8 mouse cellular contexts compared by ENCODE assay signal in the genomic region with DNA sequence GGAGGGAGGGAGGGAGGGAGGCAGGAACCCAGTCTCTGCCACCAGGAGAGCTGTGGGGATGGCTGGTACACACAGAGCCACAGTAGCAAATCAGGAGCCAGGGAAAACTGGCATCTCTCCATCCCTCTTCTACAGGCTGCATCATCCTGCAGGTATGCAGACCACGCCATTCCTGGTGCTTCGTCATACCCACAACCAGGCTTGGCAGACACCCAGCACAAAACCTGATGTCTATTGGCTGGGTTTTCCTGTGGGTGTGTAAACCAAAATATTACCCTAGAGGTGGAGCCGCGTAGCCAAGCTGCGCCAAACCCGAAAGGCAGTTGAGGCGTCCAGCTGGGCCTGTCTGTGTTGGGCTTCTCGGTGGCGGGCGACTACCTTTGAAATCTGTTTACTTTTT. TPM values are rescaled to one million over a fixed set of nuclear protein-coding genes. Genes with fewer than 3 reads are reported as not detected.
DNase-seq lines count a peak whose midpoint lies in the region; ATAC-seq and TF ChIP-seq lines count a peak whose summit lies in the region.

No protein-coding gene starts in this region.

- H3K4me3 ChIP-seq in kidney, adult 2 months (ENCODE audit: insufficient read depth, low read depth, low read length) = no peak overlapping the region
- no peak overlapping the region for H3K4me3 ChIP-seq in kidney, embryonic 14.5 days (ENCODE audit: low read length)

- H3K9me3 ChIP-seq in kidney, embryonic 14.5 days (ENCODE audit: control insufficient read depth, low read length) = no peaks in the 10 kb centered on the region

- no peak for ATAC-seq in kidney, embryonic 14.5 days (ENCODE audit: low FRiP score, low TSS enrichment)
- peak; percentile 32 to 65 for ATAC-seq in hematopoietic stem cell, adult 5-6 weeks (replicated peaks in 1 of 2; ENCODE audit: insufficient read depth in 1 of 2, low FRiP score in 2 of 2, low TSS enrichment in 1 of 2, low read depth in 1 of 2, poor library complexity in 2 of 2, severe bottlenecking in 2 of 2)
- ATAC-seq in erythroblast, adult 5-6 weeks (replicated peaks; ENCODE audit: low FRiP score, poor library complexity, severe bottlenecking) = no peak

- TF ChIP-seq CTCF in kidney, adult 2 months (conservative IDR thresholded peaks at IDR 0.05; ENCODE audit: insufficient read depth, insufficient read length, low read depth, low read length) = no peak

- TF ChIP-seq POLR2A in kidney, adult 2 months (IDR thresholded peaks at IDR 0.05; ENCODE audit: low read depth, low read length) = no peak

- H3K4me2 ChIP-seq in kidney, embryonic 14.5 days (replicated peaks; ENCODE audit: low read depth, low read length) = no peak overlapping the region

- no peak overlapping the region for H3K9ac ChIP-seq in kidney, embryonic 14.5 days (ENCODE audit: low read depth, low read length)

- H3K27me3 ChIP-seq in kidney, adult 2 months (replicated peaks; ENCODE audit: control insufficient read depth, insufficient read depth, low read length) = no peaks in the 10 kb centered on the region
- no peaks in the 10 kb centered on the region for H3K27me3 ChIP-seq in kidney, embryonic 14.5 days (ENCODE audit: control insufficient read depth, insufficient read depth, low read length)

- H3K27ac ChIP-seq in kidney, adult 2 months (ENCODE audit: insufficient read depth, low read depth, low read length) = no peak overlapping the region
- H3K27ac ChIP-seq in kidney, embryonic 14.5 days (ENCODE audit: low read depth, low read length) = no peak overlapping the region

- H3K4me1 ChIP-seq in kidney, adult 2 months (ENCODE audit: control insufficient read depth, insufficient read depth, low read length) = 0 out of 2 replicates have a peak, but pooled peaks cover 2% of the 10 kb centered on the region
- peaks cover 17% of the 10 kb centered on the region for H3K4me1 ChIP-seq in kidney, embryonic 14.5 days (ENCODE audit: control insufficient read depth, insufficient read depth, low read length)

- DNase-seq in kidney, adult 2 months = peak; percentile 87
- DNase-seq in cerebellum, postnatal 36 days = peak; percentile 79
- peak; percentile 67 to 71 for DNase-seq in layer of hippocampus, postnatal 10 days (ENCODE audit: low spot score in 2 of 2)
- DNase-seq in lung, postnatal 4 days = peak; percentile 82 to 88
- peak; percentile 76 to 84 for DNase-seq in urinary bladder, postnatal 36 days (ENCODE audit: low spot score in 2 of 2)

- no peaks in the 10 kb centered on the region for H3K36me3 ChIP-seq in kidney, adult 2 months (ENCODE audit: control insufficient read depth, insufficient read depth, low read length)
- H3K36me3 ChIP-seq in kidney, embryonic 14.5 days (ENCODE audit: control insufficient read depth, insufficient read depth, low read length) = no peaks in the 10 kb centered on the region

- 76% methylated on average over 10 of the region's 10 CpGs for WGBS in kidney, adult 2 months
- 84% methylated on average over 10 of the region's 10 CpGs for whole genome bisulfite sequencing in kidney, embryonic 14.5 days

RNA-seq across cellular contexts. Expression of a gene that starts 17.5 kb away (rescaled TPM):
- polyA plus RNA-seq in kidney, adult 2 months (2012; rRNA removed) = 14.2 and 16.2 TPM in 2 replicates
- polyA plus RNA-seq in kidney, embryonic 14.5 days (2014; fragmentation: Nextera tagmentation; extraction: Ambion mirVana) = 19.7 and 29.9 TPM in 2 replicates
- total RNA-seq in hematopoietic stem cell, adult 5-6 weeks (2017) = 10.1 and 22.8 TPM in 2 replicates
- 10 to 100 TPM in 1 of 2 experiments, 1 to 10 TPM in 1; 9.0 to 11.1 TPM for total RNA-seq in layer of hippocampus, postnatal 10 days (2021)
- 2.1 and 3.1 TPM in 2 replicates for total RNA-seq in erythroblast, adult 5-6 weeks (2015; ENCODE audit: low replicate concordance)
- 0.70 and 5.7 TPM in 2 replicates for total RNA-seq in erythroblast, adult 5-6 weeks (2017; ENCODE audit: low replicate concordance)

RNA-seq across cellular contexts. Expression of a gene that starts 33.8 kb away (rescaled TPM):
- 17.4 and 23.6 TPM in 2 replicates for polyA plus RNA-seq in kidney, adult 2 months (2012; rRNA removed)
- polyA plus RNA-seq in kidney, embryonic 14.5 days (2014; fragmentation: Nextera tagmentation; extraction: Ambion mirVana) = 3.4 and 6.8 TPM in 2 replicates
- 0.45 and 0.81 TPM in 2 replicates for total RNA-seq in hematopoietic stem cell, adult 5-6 weeks (2017)
- 1 to 10 TPM; 3.1 TPM for total RNA-seq in layer of hippocampus, postnatal 10 days (2021)
- total RNA-seq in erythroblast, adult 5-6 weeks (2015; ENCODE audit: low replicate concordance) = not detected in 2 replicates
- total RNA-seq in erythroblast, adult 5-6 weeks (2017; ENCODE audit: low replicate concordance) = not detected in 2 replicates

RNA-seq across cellular contexts. Expression of a gene that starts 51.5 kb away (rescaled TPM):
- 0.81 and 1.4 TPM in 2 replicates for polyA plus RNA-seq in kidney, adult 2 months (2012; rRNA removed)
- polyA plus RNA-seq in kidney, embryonic 14.5 days (2014; fragmentation: Nextera tagmentation; extraction: Ambion mirVana) = 1.0 and 1.1 TPM in 2 replicates
- total RNA-seq in hematopoietic stem cell, adult 5-6 weeks (2017) = not detected in 2 replicates
- total RNA-seq in layer of hippocampus, postnatal 10 days (2021) = not detected
- not detected in 2 replicates for total RNA-seq in erythroblast, adult 5-6 weeks (2015; ENCODE audit: low replicate concordance)
- total RNA-seq in erythroblast, adult 5-6 weeks (2017; ENCODE audit: low replicate concordance) = not detected in 2 replicates

Comparison
In these comparisons a context has a peak if more than half of its experiments do, and no peak if none do; other contexts are left out.
1. ATAC-seq: peak in hematopoietic stem cell, adult 5-6 weeks (2 of 2); none in kidney, embryonic 14.5 days (single experiment) and erythroblast, adult 5-6 weeks (single experiment).
2. Peak in every context shown above with its lines, with median percentiles within 50 percentile points of each other: DNase-seq.